Mouse (Mus musculus) midbrain, postnatal 0 days (tissue): Measurements from ENCODE around the gene Eno1. TPM values are rescaled to one million over a fixed set of nuclear protein-coding genes. Genes with fewer than 3 reads are reported as not detected.
A peak's percentile ranks its signal among the peaks of the same experiment; 100 is the strongest.

Source experiments
- ATAC-seq: fragments of 200-750 bp; cut with Nextera tagmentation; 2 replicates; pipeline ENCODE4 v1.8.0; 2017; ENCODE audit warnings: moderate number of reproducible peaks, mild to moderate bottlenecking, moderate TSS enrichment, moderate library complexity; ENCODE audit not compliant: low FRiP score
- DNase-seq: peaks from one replicate; pipeline ENCODE4 v3.0.0-alpha.2; 2015; ENCODE audit warnings: low spot score
- H3K27ac ChIP-seq: fragments of 300-500 bp; sonication (generic); 2 replicates; pipeline ENCODE4 v1.5.1; 2014; ENCODE audit warnings: low read depth, mild to moderate bottlenecking, low read length, mixed read lengths
- H3K27me3 ChIP-seq: fragments of 300-500 bp; sonication (generic); 2 replicates; pipeline ENCODE4 v1.6.1; 2014; ENCODE audit warnings: low read length, control low read depth, mixed read lengths; ENCODE audit not compliant: insufficient read depth
- H3K36me3 ChIP-seq: fragments of 300-500 bp; sonication (generic); 2 replicates; pipeline ENCODE4 v1.6.1; 2014; ENCODE audit warnings: low read length, control low read depth, mixed read lengths; ENCODE audit not compliant: insufficient read depth
- H3K4me1 ChIP-seq: fragments of 300-500 bp; sonication (generic); 2 replicates; pipeline ENCODE4 v1.6.1; 2014; ENCODE audit warnings: mild to moderate bottlenecking, control low read depth, antibody characterized with exemption, low read length, mixed read lengths; ENCODE audit not compliant: insufficient read depth
- H3K4me2 ChIP-seq: fragments of 300-500 bp; sonication (generic); 2 replicates; pipeline ENCODE4 v1.6.1; 2014; ENCODE audit warnings: low read depth, mild to moderate bottlenecking, low read length, mixed read lengths; ENCODE audit not compliant: poor library complexity, severe bottlenecking
- H3K4me3 ChIP-seq: fragments of 300-500 bp; sonication (generic); 2 replicates; pipeline ENCODE4 v1.5.1; 2014; ENCODE audit warnings: low read depth, mild to moderate bottlenecking, low read length, moderate library complexity
- H3K9ac ChIP-seq: fragments of 300-500 bp; sonication (generic); replicated peaks from 2 replicates; pipeline ENCODE4 v1.6.1; 2014; ENCODE audit warnings: mild to moderate bottlenecking, low read length, moderate library complexity, mixed read lengths; ENCODE audit not compliant: poor library complexity, severe bottlenecking
- H3K9me3 ChIP-seq: fragments of 300-500 bp; sonication (generic); 2 replicates; pipeline ENCODE4 v1.6.1; 2016; ENCODE audit warnings: low read length, control low read depth
- CTCF ChIP-seq: IDR thresholded peaks from 2 replicates; pipeline ENCODE4 v1.5.1; 2016; ENCODE audit warnings: antibody characterized with exemption, mild to moderate bottlenecking
- WGBS: fragments of 180-500 bp; shearing (Covaris S2); extraction: QIAGEN DNeasy Blood & Tissue Kit; methylation state at CpG from one replicate; pipeline ENCODE4 v1.1.7; 2014; 5-methylcytosine and 5-hydroxymethylcytosine counted together
- polyA plus RNA-seq: library from polyadenylated mRNA; unstranded; fragments of >200 nt; fragmentation: Nextera tagmentation; extraction: Ambion mirVana; gene quantifications from 2 replicates; pipeline ENCODE4 v1.2.1, GENCODE M21; 2015
- total RNA-seq: library from RNA; depleted of rRNA; stranded (reverse); fragments of >200 nt; gene quantifications from 2 replicates; pipeline ENCODE4 v1.2.3, GENCODE M21; 2014; rRNA removed

The Eno1 gene
- total RNA-seq (438 and 440 TPM in 2 replicates), polyA plus RNA-seq (1,069 and 1,129 TPM in 2 replicates)

- H3K27me3 ChIP-seq, result no peaks in the 10 kb centered on the region
- WGBS, result under 1% methylated on average over 68 of the region's 78 CpGs
- peak; percentile 54 for TF ChIP-seq CTCF
- no peaks in the 10 kb centered on the region for H3K9me3 ChIP-seq
- H3K9ac ChIP-seq, result peak within 1 kb of the TSS; percentile 69
- peaks cover 11% of the 10 kb centered on the region for H3K4me1 ChIP-seq
- DNase-seq, result peak; percentile 97
- peak within 1 kb of the TSS; percentile 91 for H3K27ac ChIP-seq
- peaks cover 8% of the 10 kb centered on the region for H3K36me3 ChIP-seq
- peak; percentile 96 for ATAC-seq
- H3K4me2 ChIP-seq, result peak within 1 kb of the TSS; percentile 75
- H3K4me3 ChIP-seq, result peak within 1 kb of the TSS; percentile 70
Measured at GRCm38 (mm10) chr4:150236521-150237481, at the start of gene Eno1. Gene Eno1, plus strand, starts transcription at chr4:150236721.

- no peak overlapping the region for H3K4me3 ChIP-seq
- H3K4me2 ChIP-seq, result no peak overlapping the region
- no peak for TF ChIP-seq CTCF
- WGBS, result 57% methylated on average over 11 of the region's 11 CpGs
- no peaks in the 10 kb centered on the region for H3K4me1 ChIP-seq
- H3K9ac ChIP-seq, result no peak overlapping the region
- no peaks in the 10 kb centered on the region for H3K9me3 ChIP-seq
- DNase-seq (no peak), ATAC-seq (no peak)
- no peaks in the 10 kb centered on the region for H3K27me3 ChIP-seq
- no peaks in the 10 kb centered on the region for H3K36me3 ChIP-seq
- no peak overlapping the region for H3K27ac ChIP-seq
Measured at GRCm38 (mm10) chr4:150188236-150188635, 48.3 kb upstream of the Eno1 start.

- no peaks in the 10 kb centered on the region for H3K36me3 ChIP-seq
- no peak overlapping the region for H3K27ac ChIP-seq
- 83% methylated on average over 6 of the region's 6 CpGs for WGBS
- H3K9me3 ChIP-seq, result no peaks in the 10 kb centered on the region
- no peak for TF ChIP-seq CTCF
- no peak overlapping the region for H3K4me3 ChIP-seq
- ATAC-seq (no peak), DNase-seq (no peak)
- no peak overlapping the region for H3K4me2 ChIP-seq
- no peak overlapping the region for H3K9ac ChIP-seq
- no peaks in the 10 kb centered on the region for H3K4me1 ChIP-seq
- H3K27me3 ChIP-seq, result no peaks in the 10 kb centered on the region
Measured at GRCm38 (mm10) chr4:150192199-150192598, 44.3 kb upstream of the Eno1 start.

DNA sequence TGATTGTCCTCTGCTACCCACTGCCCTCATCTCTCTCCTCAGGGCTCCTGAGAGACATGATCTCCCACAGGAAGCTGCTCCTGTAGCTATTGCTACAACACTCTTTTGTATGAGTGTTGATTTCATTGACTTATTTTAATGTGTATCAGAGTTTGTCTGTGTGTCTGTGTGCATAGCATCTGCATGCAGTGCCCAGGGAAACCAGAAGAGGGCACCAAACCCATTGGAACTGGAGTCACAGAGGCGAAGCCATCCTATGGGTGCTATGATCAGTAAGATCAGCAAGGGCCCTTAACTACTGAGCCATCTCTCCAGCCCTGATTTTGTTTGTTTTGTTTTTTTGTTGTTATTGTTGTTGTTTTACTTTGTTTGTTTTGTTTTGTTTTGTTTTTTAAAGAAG lies 42.6 kb upstream of the Eno1 start:
- Histone ChIP-seq H3K4me1 (no peaks in the 10 kb centered on the region), H3K36me3 (no peaks in the 10 kb centered on the region), H3K4me2 (no peak overlapping the region), H3K9ac (no peak overlapping the region), H3K4me3 (no peak overlapping the region), H3K9me3 (no peaks in the 10 kb centered on the region), H3K27ac (no peak overlapping the region), H3K27me3 (no peaks in the 10 kb centered on the region)
- peak; percentile 81 for TF ChIP-seq CTCF
- WGBS, result 46% methylated on average over 1 of the region's 1 CpGs
- DNase-seq, result peak; percentile 29
- ATAC-seq, result no peak

- Histone ChIP-seq H3K4me3 (no peak overlapping the region), H3K27me3 (no peaks in the 10 kb centered on the region), H3K4me2 (no peak overlapping the region), H3K9ac (no peak overlapping the region), H3K4me1 (no peaks in the 10 kb centered on the region), H3K36me3 (no peaks in the 10 kb centered on the region), H3K9me3 (no peaks in the 10 kb centered on the region), H3K27ac (no peak overlapping the region)
- ATAC-seq (no peak), DNase-seq (no peak)
- TF ChIP-seq CTCF, result no peak
- 77% methylated on average over 9 of the region's 9 CpGs for WGBS
Measured at GRCm38 (mm10) chr4:150198268-150198667, 38.3 kb upstream of the Eno1 start.

GRCm38 (mm10) chr4:150201232-150201631 lies 35.3 kb upstream of the Eno1 start, which contains the start of gene Car6:
Gene Car6, minus strand, starts transcription at chr4:150201332.
- no peaks in the 10 kb centered on the region for H3K4me1 ChIP-seq
- TF ChIP-seq CTCF, result no peak
- no peaks in the 10 kb centered on the region for H3K27me3 ChIP-seq
- WGBS, result 78% methylated on average over 5 of the region's 5 CpGs
- no peak within 1 kb of the TSS for H3K4me2 ChIP-seq
- no peak within 1 kb of the TSS for H3K4me3 ChIP-seq
- no peaks in the 10 kb centered on the region for H3K36me3 ChIP-seq
- no peak for DNase-seq
- H3K9ac ChIP-seq, result no peak within 1 kb of the TSS
- no peak for ATAC-seq
- no peaks in the 10 kb centered on the region for H3K9me3 ChIP-seq
- H3K27ac ChIP-seq, result no peak within 1 kb of the TSS
